Mouse (Mus musculus) olfactory bulb, adult 2 months (tissue): ENCODE results near the gene Vapa. TPM values are rescaled to one million over a fixed set of nuclear protein-coding genes. Genes with fewer than 3 reads are reported as not detected.
"Not testable (repeated sequence)": the region's sequence is repeated elsewhere in the genome, so short reads cannot be mapped to it uniquely, and the experiment has no call there.

Experiments
- H3K27ac ChIP-seq: fragments of 200-500 bp; 2 replicates; pipeline ENCODE4 v1.5.1; 2012; ENCODE audit warnings: low read depth, low read length; ENCODE audit not compliant: insufficient read depth
- H3K4me1 ChIP-seq: fragments of 200-500 bp; 2 replicates; pipeline ENCODE4 v1.6.1; 2012; ENCODE audit warnings: low read length; ENCODE audit not compliant: control insufficient read depth, insufficient read depth
- H3K4me3 ChIP-seq: fragments of 200-500 bp; 2 replicates; pipeline ENCODE4 v1.5.1; 2012; ENCODE audit warnings: mild to moderate bottlenecking, low read depth, low read length, moderate library complexity; ENCODE audit not compliant: insufficient read depth
- CTCF ChIP-seq: fragments of 200-500 bp; IDR thresholded peaks from 2 replicates; pipeline ENCODE4 v1.5.1; 2012; ENCODE audit warnings: low read depth, mild to moderate bottlenecking, low read length, moderate library complexity; ENCODE audit not compliant: insufficient read depth
- POLR2A ChIP-seq: fragments of 200-500 bp; IDR thresholded peaks from 2 replicates; pipeline ENCODE4 v1.6.1; 2012; ENCODE audit warnings: mild to moderate bottlenecking, low read depth, low read length, moderate library complexity; ENCODE audit not compliant: insufficient read depth
- WGBS: fragments of 180-500 bp; shearing (Covaris S2); methylation state at CpG from one replicate; pipeline ENCODE4 v1.1.7; 2018; 5-methylcytosine and 5-hydroxymethylcytosine counted together
- polyA plus RNA-seq: library from polyadenylated mRNA; stranded (reverse); fragments of >200 nt; gene quantifications from 2 replicates; pipeline ENCODE4 v1.2.4, GENCODE M21; 2012; ENCODE audit warnings: low replicate concordance; ENCODE audit not compliant: missing spikeins, insufficient read depth, insufficient read length

Vapa gene
- polyA plus RNA-seq, 1 experiment = not detected

GRCm38 (mm10) chr17:65561361-65562015, 51.9 kb downstream of the Vapa start:
- Histone ChIP-seq H3K27ac (no peak overlapping the region), H3K4me1 (peaks cover 2% of the 10 kb centered on the region; the same call in 1 of the 2 replicates), H3K4me3 (no peak overlapping the region)
- no peak for TF ChIP-seq CTCF
- TF ChIP-seq POLR2A = no peak
- WGBS = 39% methylated on average over 6 of the region's 6 CpGs

GRCm38 (mm10) chr17:65559273-65559672, 54.1 kb downstream of the Vapa start:
- 64% methylated on average over 5 of the region's 5 CpGs for WGBS
- H3K4me3 ChIP-seq = no peak overlapping the region
- TF ChIP-seq POLR2A (no peak), CTCF (no peak)
- H3K4me1 ChIP-seq = peaks cover 2% of the 10 kb centered on the region; the same call in 1 of the 2 replicates
- no peak overlapping the region for H3K27ac ChIP-seq

- TF ChIP-seq CTCF = no peak
- H3K4me3 ChIP-seq = no peak overlapping the region
- H3K4me1 ChIP-seq = peaks cover 2% of the 10 kb centered on the region; the same call in 1 of the 2 replicates
- no peak overlapping the region for H3K27ac ChIP-seq
- WGBS = 67% methylated on average over 9 of the region's 9 CpGs
Observed at GRCm38 (mm10) chr17:65558788-65559187, 54.6 kb downstream of the Vapa start.

GRCm38 (mm10) chr17:65558217-65558616, 55.1 kb downstream of the Vapa start:
- Histone ChIP-seq H3K27ac (no peak overlapping the region), H3K4me1 (peaks cover 2% of the 10 kb centered on the region; the same call in 1 of the 2 replicates), H3K4me3 (no peak overlapping the region)
- TF ChIP-seq POLR2A = no peak
- no peak for TF ChIP-seq CTCF
- 50% methylated on average over 9 of the region's 9 CpGs for WGBS

- no peak for TF ChIP-seq CTCF
- no peak for TF ChIP-seq POLR2A
- H3K4me1 ChIP-seq = peaks cover 2% of the 10 kb centered on the region; the same call in 1 of the 2 replicates
- no peak overlapping the region for H3K4me3 ChIP-seq
- 84% methylated on average over 6 of the region's 6 CpGs for WGBS
- H3K27ac ChIP-seq = no peak overlapping the region
Observed at GRCm38 (mm10) chr17:65557212-65557611, 56.1 kb downstream of the Vapa start.

- 63% methylated on average over 10 of the region's 10 CpGs for WGBS
- TF ChIP-seq POLR2A (no peak), CTCF (no peak)
- peaks cover 2% of the 10 kb centered on the region; the same call in 1 of the 2 replicates for H3K4me1 ChIP-seq
- H3K4me3 ChIP-seq = no peak overlapping the region
- H3K27ac ChIP-seq = no peak overlapping the region
Observed at GRCm38 (mm10) chr17:65556798-65557197, 56.6 kb downstream of the Vapa start.

- Histone ChIP-seq H3K4me3 (no peak overlapping the region), H3K4me1 (no peaks in the 10 kb centered on the region), H3K27ac (no peak overlapping the region)
- TF ChIP-seq CTCF (no peak), POLR2A (no peak)
- 75% methylated on average over 12 of the region's 12 CpGs for WGBS
Observed at GRCm38 (mm10) chr17:65552426-65552997, 60.8 kb downstream of the Vapa start.

- 90% methylated on average over 4 of the region's 4 CpGs for WGBS
- H3K4me1 ChIP-seq = no peaks in the 10 kb centered on the region
- no peak overlapping the region for H3K27ac ChIP-seq
- no peak for TF ChIP-seq CTCF
- TF ChIP-seq POLR2A = no peak
- H3K4me3 ChIP-seq = no peak overlapping the region
Observed at GRCm38 (mm10) chr17:65550357-65550756, 63.0 kb downstream of the Vapa start.

- WGBS = 56% methylated on average over 18 of the region's 18 CpGs
- H3K4me1 ChIP-seq = no peaks in the 10 kb centered on the region
Observed at GRCm38 (mm10) chr17:65548698-65549365, 64.5 kb downstream of the Vapa start.

GRCm38 (mm10) chr17:65546221-65546620, 67.1 kb downstream of the Vapa start:
- not testable (repeated sequence) for H3K4me3 ChIP-seq, H3K27ac ChIP-seq, H3K4me1 ChIP-seq
- WGBS = 94% methylated on average over 4 of the region's 4 CpGs

More at GRCm38 (mm10) chr17:65548698-65549365, 64.5 kb downstream of the Vapa start:
- Histone ChIP-seq H3K4me3 (no peak overlapping the region), H3K27ac (no peak overlapping the region)
- no peak for TF ChIP-seq POLR2A
- no peak for TF ChIP-seq CTCF
